Mouse (Mus musculus) ovary, adult 10 weeks (tissue): Measurements from ENCODE around the gene Mia3. TPM values are rescaled to one million over a fixed set of nuclear protein-coding genes. Genes with fewer than 3 reads are reported as not detected.

Source experiments
- polyA plus RNA-seq: library from polyadenylated mRNA; stranded (reverse); fragments of 350-450 nt; fragmentation: Illumina TruSeq; extraction: RNeasy Lipid Tissue Mini Kit (QIAGEN cat#74804); gene quantifications from one replicate; pipeline ENCODE4 v1.2.3, GENCODE M21; 2014

Mia3 gene
- 290 TPM for polyA plus RNA-seq

DNA sequence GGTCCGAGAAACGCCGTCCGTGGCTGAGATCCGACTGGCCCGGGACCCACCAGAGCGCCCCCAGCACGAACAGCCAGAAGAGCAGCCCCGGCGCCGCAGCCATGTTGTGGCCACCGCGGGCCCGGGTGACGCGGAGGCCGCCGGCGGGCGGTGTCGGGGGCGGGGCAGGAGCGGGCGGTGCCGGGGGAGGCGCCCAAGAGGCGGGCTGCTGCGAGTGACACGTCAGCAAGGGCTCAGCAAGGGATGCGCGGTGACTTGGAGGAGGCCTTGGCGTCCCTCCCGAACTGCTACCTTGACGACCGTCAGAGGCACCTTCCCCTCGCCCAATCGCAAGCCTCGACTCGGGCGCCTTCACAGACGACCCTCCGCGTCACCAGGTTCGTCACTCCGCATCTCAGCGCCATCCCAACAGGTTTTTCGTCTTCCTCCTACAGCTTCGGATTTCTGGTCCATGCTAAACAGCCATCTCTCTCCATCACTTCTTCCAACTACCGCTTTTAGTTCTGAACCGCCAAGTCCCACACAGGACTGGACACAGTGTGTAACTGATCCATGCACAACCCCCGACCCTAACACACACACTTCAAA is at the start of gene Mia3:
Gene Mia3, minus strand, starts transcription at position 127 of the 588 bp plus-strand sequence.

DNA sequence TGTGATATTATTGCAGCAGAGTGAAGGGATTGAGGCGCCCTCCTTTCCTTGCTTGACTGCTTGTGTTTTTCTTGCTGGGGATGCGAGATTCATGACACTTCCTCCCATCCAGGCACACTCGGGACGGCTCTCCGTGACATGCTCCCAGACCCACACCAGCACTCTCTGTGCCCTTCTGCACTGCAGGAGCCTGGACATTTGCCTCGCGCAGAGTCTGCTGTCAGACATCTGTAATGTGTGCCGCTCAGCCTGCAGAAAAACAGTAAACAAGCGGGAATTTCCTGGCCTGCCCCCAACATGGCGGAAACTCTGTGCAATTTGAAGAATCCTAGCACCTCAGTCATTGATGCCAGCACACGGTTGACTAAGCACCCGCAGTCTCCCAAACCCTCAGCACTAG is 48.5 kb upstream of the Mia3 start, which contains the start of gene Hhipl2:
Gene Hhipl2, plus strand, starts transcription at position 343 of the 400 bp plus-strand sequence.

DNA sequence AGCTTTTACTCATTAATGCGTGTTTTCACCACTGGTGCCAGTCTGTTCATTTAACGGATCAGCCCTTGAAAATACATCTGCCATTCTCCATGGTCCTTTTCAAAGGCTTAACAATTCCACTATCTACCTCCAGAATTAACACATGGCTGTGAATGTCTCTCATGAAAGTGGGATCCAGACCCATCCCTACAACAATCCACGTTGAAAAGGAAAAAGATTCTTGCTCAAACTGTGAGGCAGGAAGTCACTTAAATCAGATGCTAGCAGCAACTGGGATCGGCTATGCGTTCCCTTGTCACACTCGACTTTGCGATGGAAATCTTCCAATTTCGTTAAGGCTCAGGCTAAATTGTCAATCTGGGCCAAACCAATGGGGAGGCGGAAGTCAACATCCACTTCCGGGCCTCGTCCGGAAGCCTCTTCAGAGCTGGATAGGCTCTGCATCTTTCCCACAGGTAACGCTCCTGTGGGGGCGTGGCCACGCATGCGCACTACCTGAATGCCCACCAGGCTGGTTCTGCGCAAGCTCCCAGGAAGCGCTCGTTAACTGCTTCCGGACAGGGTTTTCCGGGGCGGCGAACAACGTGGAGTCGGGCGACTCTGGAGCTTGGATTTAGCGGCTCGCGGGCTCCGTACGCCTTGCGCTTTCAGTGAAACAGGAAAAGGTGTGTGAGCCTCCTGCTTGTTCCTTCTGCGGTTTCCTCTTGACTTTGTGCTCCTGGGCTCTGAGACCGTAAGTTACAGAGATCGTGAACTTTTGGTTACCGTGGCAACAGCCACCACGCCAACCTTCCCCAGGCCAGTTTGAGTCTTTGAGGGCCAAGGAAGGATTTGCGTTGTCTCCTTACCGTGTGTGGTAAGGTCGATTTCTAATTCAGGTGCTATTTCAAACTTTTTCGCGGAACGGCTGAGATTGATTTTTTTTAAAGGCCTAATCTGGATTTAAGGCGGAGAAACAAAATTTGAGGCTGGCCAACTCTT is 19.4 kb upstream of the Mia3 start, which contains the start of gene Taf1a:
Gene Taf1a, plus strand, starts transcription at position 556 of the 981 bp plus-strand sequence.

DNA sequence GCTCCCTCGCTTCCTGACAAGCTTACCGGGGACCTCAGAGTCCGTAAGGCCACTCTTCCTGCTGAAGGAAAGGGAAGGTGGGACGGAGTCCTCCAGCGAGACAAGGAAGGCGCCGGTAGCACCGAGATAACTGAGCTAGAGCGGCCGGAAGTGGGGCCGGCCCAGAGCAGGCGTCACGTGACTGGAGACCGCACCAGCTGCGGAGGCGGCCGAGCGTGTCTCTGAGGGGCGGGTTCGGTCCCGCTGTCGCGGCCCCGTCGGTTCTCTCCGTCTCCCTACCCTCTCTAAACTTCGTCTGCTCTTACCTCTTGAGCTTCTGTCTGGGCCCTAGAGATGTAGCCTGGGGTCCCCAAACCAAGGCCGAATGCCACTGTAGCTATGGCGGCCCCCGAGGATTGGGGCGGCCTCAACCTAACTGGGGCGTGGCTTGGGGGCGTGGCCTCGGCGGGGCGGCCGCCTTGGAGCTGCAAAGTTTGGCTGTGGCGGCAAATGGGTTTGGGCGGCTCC is 72.4 kb downstream of the Mia3 start, which contains the start of gene Brox:
Gene Brox, minus strand, starts transcription at position 393 of the 507 bp plus-strand sequence.

DNA sequence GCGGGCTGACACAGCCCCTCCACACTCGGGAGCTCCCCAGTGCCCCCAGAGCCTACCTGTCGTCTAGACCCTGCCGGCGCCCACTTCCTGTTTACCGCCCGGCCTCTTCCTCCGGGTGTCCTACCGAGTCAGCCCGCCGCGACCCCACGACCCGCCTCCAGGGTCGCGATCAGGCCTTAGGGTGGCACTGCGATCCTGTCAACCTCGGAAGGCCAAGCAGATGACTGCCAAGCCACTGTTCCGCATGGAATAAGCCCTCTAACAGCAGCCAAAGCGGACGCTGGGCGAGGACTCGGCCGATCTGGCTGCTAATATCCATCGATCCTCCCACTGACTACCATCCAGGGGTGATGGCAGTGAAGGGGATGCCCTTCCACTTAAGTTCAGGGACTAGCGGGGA is 72.9 kb downstream of the Mia3 start, which contains the start of gene Aida:
Gene Aida, plus strand, starts transcription at position 126 of the 400 bp plus-strand sequence.

Other genes starting within 250 kb of the Mia3 start
- 2.7 TPM for gene Disp1, start 148.0 kb downstream of the Mia3 start, polyA plus RNA-seq
- gene Aida, start 73.0 kb downstream of the Mia3 start, polyA plus RNA-seq = 147 TPM
- gene Brox, start 72.3 kb downstream of the Mia3 start, polyA plus RNA-seq = 107 TPM
- gene Taf1a, start 19.4 kb upstream of the Mia3 start, polyA plus RNA-seq = 16.6 TPM
- not detected for gene Hhipl2, start 48.7 kb upstream of the Mia3 start, polyA plus RNA-seq